Mouse (Mus musculus) bone marrow, adult 2 months (tissue): ENCODE results near the gene Litaf.

Experiments used
- CTCF ChIP-seq: fragments of 200-500 bp; IDR thresholded peaks from 2 replicates; pipeline ENCODE4 v1.5.1; 2011; ENCODE audit warnings: low read length, control low read depth; ENCODE audit not compliant: control insufficient read depth, insufficient read depth
- POLR2A ChIP-seq: fragments of 200-500 bp; IDR thresholded peaks from 2 replicates; pipeline ENCODE4 v1.6.1; 2011; ENCODE audit warnings: low read depth, mild to moderate bottlenecking, control low read depth, low read length, borderline replicate concordance; ENCODE audit not compliant: control insufficient read depth

DNA sequence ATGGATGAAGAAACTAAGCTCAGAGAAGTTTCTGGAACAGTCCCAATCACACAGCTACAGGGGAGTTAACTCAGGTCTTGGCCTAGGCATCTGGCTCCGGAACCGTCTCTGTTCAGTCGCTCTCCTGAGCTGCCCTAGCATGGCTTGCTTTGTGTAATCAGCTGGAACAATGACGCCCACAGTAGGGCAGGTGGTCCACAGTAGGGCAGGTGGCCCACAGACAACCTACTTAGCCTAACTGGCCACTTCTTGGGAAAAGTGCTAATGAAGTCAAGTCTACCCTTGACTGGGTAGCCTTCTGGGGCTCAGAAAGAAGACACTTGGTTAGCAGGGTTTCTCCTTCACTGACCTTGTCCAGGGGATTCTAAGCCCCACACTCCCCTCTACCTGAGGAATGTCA, 55.7 kb downstream of the Litaf start:
- TF ChIP-seq CTCF (no peak), POLR2A (no peak)
